Mouse (Mus musculus) liver, postnatal 0 days (tissue): ENCODE measurements around the gene Brap.

ENCODE experiments used
- CTCF ChIP-seq: sonication (generic); IDR thresholded peaks from 2 replicates; pipeline ENCODE4 v1.5.1; 2016; ENCODE audit warnings: antibody characterized with exemption, low read depth
- EP300 ChIP-seq: IDR thresholded peaks from 2 replicates; pipeline ENCODE4 v1.6.1; 2016; ENCODE audit warnings: antibody characterized with exemption, low read depth, mild to moderate bottlenecking

DNA sequence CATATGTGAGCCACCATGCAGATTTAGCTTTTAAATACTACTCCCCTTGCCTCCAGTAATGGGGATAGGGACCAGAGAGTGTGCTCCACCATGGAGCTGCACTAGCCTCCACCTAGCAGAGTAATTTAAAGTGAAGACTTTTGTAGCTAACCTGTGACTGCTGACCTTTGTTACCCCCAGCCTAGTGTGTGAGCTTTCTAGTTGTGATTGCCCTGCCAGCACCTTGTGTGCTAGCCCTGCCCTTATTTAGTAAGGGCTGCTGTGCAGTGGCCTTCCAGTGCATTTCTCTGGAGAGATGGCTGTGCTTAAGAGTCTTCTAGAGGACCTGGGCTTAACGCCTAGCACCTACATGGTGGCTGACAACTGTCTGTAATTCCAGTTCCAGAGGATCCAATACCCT, 64.3 kb downstream of the Brap start:
- TF ChIP-seq CTCF (no peak), EP300 (no peak)
